20 mouse cellular contexts compared by ENCODE assay signal in genomic region chr10:25321198-25321597, GRCm38 (mm10).
"Had no signal": no experiment of that assay in that cellular context is flagged by ENCODE, and none has a peak within 500 bp of the region (broad histone marks: within the 10 kb centered on the region; RNA-seq: fewer than 3 reads in every experiment).

No protein-coding gene starts in this region.

- ATAC-seq: intestine, postnatal 0 days; liver, embryonic 12.5 days had no signal

- H3K4me2 ChIP-seq: limb, embryonic 13.5 days; liver, embryonic 12.5 days; liver, embryonic 15.5 days; lung, embryonic 15.5 days; midbrain, embryonic 13.5 days; neural tube, embryonic 12.5 days; neural tube, embryonic 15.5 days had no signal

- H3K36me3 ChIP-seq: limb, embryonic 10.5 days; limb, embryonic 13.5 days; liver, embryonic 12.5 days; liver, embryonic 15.5 days; lung, embryonic 15.5 days; midbrain, embryonic 10.5 days; midbrain, embryonic 13.5 days; neural tube, embryonic 12.5 days; neural tube, embryonic 15.5 days had no signal

- H3K27me3 ChIP-seq: limb, embryonic 13.5 days; liver, embryonic 12.5 days; liver, embryonic 15.5 days; lung, embryonic 15.5 days; megakaryocyte, embryonic 14.5 days; midbrain, embryonic 13.5 days; neural tube, embryonic 12.5 days; neural tube, embryonic 15.5 days had no signal

- H3K9ac ChIP-seq: limb, embryonic 13.5 days; liver, embryonic 12.5 days; liver, embryonic 15.5 days; lung, embryonic 15.5 days; midbrain, embryonic 13.5 days; neural tube, embryonic 12.5 days; neural tube, embryonic 15.5 days had no signal

- H3K4me1 ChIP-seq: limb, embryonic 10.5 days; liver, embryonic 12.5 days; neural tube, embryonic 12.5 days; neural tube, embryonic 15.5 days had no signal

- H3K27ac ChIP-seq: kidney, postnatal 0 days; layer of hippocampus, adult 2 months; limb, embryonic 10.5 days; limb, embryonic 13.5 days; liver, embryonic 12.5 days; liver, embryonic 15.5 days; lung, embryonic 15.5 days; midbrain, embryonic 10.5 days; midbrain, embryonic 13.5 days; neural tube, embryonic 12.5 days; neural tube, embryonic 15.5 days had no signal

- H3K4me3 ChIP-seq: layer of hippocampus, adult 2 months; limb, embryonic 10.5 days; limb, embryonic 13.5 days; liver, embryonic 12.5 days; liver, embryonic 15.5 days; lung, embryonic 15.5 days; megakaryocyte, embryonic 14.5 days; midbrain, embryonic 10.5 days; midbrain, embryonic 13.5 days; neural tube, embryonic 12.5 days; neural tube, embryonic 15.5 days had no signal

- H3K9me3 ChIP-seq: limb, embryonic 10.5 days; limb, embryonic 13.5 days; liver, embryonic 12.5 days; liver, embryonic 15.5 days; lung, embryonic 15.5 days; megakaryocyte, embryonic 14.5 days; midbrain, embryonic 10.5 days; midbrain, embryonic 13.5 days; neural tube, embryonic 12.5 days; neural tube, embryonic 15.5 days had no signal

- DNase-seq: kidney, adult 2 months; kidney, postnatal 25 days; layer of hippocampus, adult 9-11 months; liver; lung, adult 18-20 months; thymus, adult 18-20 months; thymus, postnatal 36 days had no signal
